Mouse (Mus musculus) cerebellum, adult 2 months (tissue): ENCODE results near the gene Tdrd1.

ENCODE experiments used
- CTCF ChIP-seq: fragments of 200-500 bp; IDR thresholded peaks from 2 replicates; pipeline ENCODE4 v1.5.1; 2011; ENCODE audit warnings: low read depth, mild to moderate bottlenecking, control low read depth, low read length, moderate library complexity, borderline replicate concordance; ENCODE audit not compliant: insufficient read depth
- POLR2A ChIP-seq: fragments of 200-500 bp; IDR thresholded peaks from 2 replicates; pipeline ENCODE4 v1.6.1; 2011; ENCODE audit warnings: low read length, control low read depth, borderline replicate concordance; ENCODE audit not compliant: insufficient read depth

DNA sequence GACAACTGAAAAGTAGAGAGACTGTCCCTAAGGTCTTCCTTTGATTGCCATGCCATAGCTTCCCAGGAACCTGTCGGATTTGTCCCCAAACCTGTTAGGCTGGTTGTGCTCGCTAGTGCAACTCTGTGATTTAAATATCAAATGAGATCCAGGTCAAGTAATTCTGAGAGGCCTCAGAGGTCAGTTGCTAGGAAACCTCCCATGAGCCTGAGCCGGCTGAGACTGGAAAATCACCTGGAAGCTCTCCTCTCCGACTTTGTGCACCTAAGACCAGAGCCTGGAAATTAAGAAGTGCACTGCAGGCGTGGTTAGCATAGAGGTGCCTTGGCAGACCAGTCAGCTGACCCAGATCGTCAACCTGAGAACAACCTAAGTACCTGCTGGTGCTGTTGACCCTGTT lies 89.1 kb downstream of the Tdrd1 start:
- TF ChIP-seq CTCF (no peak), POLR2A (no peak)
